Mouse (Mus musculus): ENCODE data around the gene Sdhb. TPM values are rescaled to one million over a fixed set of nuclear protein-coding genes. Genes with fewer than 3 reads are reported as not detected.

The Sdhb gene
- total RNA-seq (2021), result 100 to 1,000 TPM; 568 to 650 TPM
- long read RNA-seq, experiment 1, transcript Sdhb-201 (8 exons, 1,142 nt), result major isoform, 1,465 of 1,652 reads
- long read RNA-seq, experiment 1, partial matches to known transcripts, result 85 of 1,652 reads
- long read RNA-seq, experiment 1, other reads (novel, unspliced or antisense), result 102 of 1,652 reads
- long read RNA-seq, experiment 2, transcript Sdhb-201 (8 exons, 1,142 nt), result major isoform, 1,943 of 2,174 reads
- long read RNA-seq, experiment 2, partial matches to known transcripts, result 89 of 2,174 reads
- long read RNA-seq, experiment 2, other reads (novel, unspliced or antisense), result 142 of 2,174 reads

DNA sequence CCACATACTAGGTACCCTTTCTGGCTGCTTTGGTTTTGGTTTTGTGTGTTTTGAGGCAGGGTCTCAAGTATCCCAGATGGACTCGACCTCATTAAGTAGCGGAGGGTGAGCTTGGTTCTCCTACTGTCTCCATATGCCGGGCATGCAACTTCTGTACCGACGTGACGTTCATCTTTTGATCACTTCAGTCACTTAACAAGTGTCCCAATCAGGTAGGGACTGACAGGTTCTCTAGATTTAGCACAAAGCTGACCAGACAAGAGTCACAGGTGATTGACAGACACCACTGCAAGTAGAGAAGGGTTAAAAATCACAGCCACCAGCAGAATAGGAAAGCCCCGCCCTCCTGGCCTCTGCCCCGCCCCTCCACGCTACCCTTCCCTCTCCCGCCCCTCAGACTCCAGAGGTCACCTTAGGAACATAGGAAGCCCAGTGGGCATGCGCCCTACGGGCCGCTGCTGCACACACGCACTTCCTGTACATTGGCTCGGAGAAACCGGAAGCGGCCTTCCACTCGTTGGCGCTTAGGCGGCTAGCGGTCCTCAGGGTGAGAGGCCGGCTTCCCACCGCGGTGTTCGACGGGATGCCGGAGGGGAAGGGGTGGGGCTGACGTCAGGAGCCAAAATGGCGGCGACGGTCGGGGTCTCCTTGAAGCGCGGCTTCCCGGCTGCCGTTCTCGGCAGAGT, at the start of gene Sdhb:
Sdhb (plus strand) TSS at position 423 of the 686 bp plus-strand sequence.
- DNase-seq, result peak; percentile 91 to 96
- intact Hi-C loops (cut with DNase I), result no loop called here

DNA sequence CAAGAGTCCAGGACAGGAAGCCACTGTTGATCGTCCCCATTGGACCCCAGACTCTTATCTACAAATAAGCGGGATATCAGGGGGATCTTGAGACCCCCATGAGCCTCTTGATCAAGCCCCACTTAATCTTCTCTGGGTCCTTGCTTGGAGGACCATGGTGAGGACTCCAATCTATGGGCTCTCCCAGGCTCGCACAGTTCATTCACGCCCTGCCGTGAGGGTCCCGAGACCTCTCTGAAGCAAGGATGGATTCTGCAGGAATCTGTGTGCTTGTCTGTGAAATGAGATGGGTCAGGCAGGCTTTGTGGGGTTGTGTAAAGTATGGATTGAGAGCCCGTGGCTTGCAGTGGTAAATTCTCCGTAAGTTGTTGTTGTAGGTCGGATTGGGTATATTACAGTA, 49.6 kb upstream of the Sdhb start:
- intact Hi-C loops (cut with DNase I), result no loop called here
- DNase-seq, result no peak

GRCm38 (mm10) chr4:140912271-140912833, 48.7 kb upstream of the Sdhb start:
- intact Hi-C loops (cut with DNase I), result no loop called here
- DNase-seq, result peak in 1 of 2 experiments; percentile 16

DNA sequence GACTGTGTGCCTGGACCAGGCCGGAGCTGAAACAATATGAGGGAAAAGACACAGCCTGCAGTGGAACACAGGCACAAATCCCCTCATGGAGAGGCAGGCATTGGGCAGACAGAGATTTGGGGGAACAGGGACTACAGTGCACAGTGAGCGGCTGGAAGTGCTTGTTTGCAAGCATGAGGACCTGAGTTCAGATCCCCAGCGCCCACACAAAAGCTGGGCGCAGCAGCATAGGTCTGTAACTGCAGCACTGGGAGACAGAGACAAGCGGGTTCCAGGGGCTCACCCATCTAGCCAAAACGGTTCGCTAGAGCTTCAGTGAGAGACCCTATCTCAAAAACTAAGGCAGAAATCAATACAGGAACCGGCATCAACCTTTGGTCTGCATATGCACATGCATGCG, 47.4 kb upstream of the Sdhb start:
- intact Hi-C loops (cut with DNase I), result no loop called here
- no peak for DNase-seq

GRCm38 (mm10) chr4:140914731-140915131, 46.3 kb upstream of the Sdhb start:
- intact Hi-C loops (cut with DNase I), result no loop called here
- no peak for DNase-seq

DNA sequence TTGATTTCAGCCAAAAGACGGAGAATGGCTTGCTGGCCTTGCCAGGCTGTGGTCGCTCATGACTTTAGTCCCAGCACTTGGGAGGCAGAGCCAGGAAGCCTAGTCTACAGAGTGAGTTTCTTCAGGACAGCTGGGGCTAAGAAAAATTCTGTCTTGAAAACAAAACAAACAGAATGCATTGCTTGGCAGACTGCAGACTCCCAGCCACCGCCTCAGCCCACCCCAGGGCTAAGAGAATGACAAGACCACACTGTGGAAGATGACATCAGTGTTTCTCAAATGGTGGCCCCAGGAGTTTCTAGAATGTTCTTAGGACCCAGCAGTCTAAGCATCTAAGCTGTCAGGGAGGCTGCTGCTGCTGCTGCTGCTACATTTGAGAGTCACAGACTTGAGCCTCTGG, 45.8 kb upstream of the Sdhb start:
- DNase-seq, result no peak
- intact Hi-C loops (cut with DNase I), result no loop called here

GRCm38 (mm10) chr4:140916296-140916695, 44.7 kb upstream of the Sdhb start:
- intact Hi-C loops (cut with DNase I), result no loop called here
- no peak for DNase-seq

- DNase-seq, result no peak
- intact Hi-C loops (cut with DNase I), result no loop called here
Observed at GRCm38 (mm10) chr4:140917451-140917850, 43.6 kb upstream of the Sdhb start.

DNA sequence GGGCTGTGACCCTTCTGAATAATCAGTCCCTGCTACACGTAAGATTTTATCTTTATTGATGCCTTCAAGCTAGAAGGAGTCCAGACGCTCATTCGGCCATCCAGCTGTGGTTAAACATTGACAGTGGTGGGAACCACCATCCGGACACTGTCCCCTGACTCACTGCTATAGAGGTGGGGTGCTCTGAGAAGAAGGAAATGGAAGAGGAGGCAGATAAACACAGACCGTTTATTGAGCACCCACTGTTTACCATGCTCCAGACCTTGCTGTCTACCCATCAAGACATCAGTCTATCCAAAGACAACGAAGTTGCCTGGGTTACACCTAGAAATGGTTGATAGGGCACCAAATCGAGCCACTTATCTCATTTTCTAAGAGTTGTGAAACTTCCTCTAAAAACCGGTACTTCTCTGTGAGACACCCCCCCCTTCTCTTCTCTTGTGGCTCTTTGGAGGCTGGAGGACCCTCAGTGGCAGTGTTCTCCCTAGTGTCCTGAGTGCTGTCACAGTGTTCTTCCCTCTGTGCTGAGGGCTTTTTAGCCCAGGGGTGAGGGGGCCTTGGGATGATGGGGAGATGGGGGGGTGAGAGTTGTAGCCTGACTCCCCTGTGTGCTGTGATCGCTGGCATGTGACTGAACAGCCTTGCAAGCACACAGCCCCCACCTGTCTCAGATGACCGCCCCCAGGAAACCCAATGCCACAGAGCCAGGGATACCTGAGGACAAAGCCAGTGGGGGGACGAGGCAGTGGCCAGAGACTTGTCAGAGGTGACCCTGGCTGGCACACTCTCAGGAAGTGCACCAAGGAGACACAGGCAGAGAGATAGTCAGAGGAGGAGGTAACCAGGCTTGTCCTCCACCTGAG, 40.8 kb upstream of the Sdhb start:
- intact Hi-C loops (cut with DNase I), result loop anchor here (5.0 kb wide), 1 partner anchor 37 kb away; no protein-coding TSS in a partner anchor

DNA sequence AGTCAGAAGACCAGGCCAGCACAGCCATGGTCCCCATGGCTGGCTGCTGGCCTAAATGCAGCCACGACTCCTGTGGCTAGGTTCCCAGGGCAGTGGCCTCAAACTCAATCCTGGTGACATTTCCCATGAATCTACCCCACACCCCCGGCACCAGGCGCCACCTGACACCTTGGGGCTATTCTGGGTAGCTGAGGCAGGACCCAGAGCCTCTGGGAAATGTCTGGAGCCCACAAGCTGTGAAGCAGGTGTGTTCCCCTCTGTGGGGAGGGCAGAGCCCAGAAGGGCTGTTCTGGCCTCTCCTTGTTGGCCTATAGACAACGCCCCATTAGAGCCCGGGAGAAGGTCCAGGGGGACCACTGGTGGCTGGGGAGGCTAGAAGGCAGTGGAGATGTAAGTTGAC, 38.5 kb upstream of the Sdhb start:
- peak in 1 of 2 experiments; percentile 64 for DNase-seq
- intact Hi-C loops (cut with DNase I), result loop anchor here (5.0 kb wide), 1 partner anchor 35 kb away; no protein-coding TSS in a partner anchor

More for the DNA sequence above, 40.8 kb upstream of the Sdhb start:
- DNase-seq, result no peak

DNA sequence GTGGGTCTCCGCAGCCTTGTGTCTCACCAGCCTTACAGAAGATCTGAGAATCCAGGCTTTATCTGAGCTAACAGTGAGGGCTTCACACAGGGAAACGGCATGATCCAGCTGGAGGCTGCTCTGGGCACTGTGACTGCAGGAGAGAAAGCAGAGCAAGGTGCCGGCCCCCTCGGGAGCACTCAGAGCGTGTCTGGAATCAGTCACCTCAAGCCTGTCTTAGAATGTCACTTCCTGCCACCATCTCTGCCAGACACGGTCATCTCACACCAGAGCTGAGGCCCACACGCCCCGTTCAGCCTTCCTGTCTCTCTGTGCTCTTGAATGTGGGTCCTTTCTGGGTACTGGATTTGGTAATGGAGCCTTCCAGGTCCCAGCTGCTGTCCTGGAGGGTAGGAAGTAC, 35.4 kb upstream of the Sdhb start:
- no peak for DNase-seq
- intact Hi-C loops (cut with DNase I), result no loop called here

GRCm38 (mm10) chr4:140928349-140928748, 32.7 kb upstream of the Sdhb start:
- intact Hi-C loops (cut with DNase I), result no loop called here
- peak in 1 of 2 experiments; percentile 34 for DNase-seq

DNA sequence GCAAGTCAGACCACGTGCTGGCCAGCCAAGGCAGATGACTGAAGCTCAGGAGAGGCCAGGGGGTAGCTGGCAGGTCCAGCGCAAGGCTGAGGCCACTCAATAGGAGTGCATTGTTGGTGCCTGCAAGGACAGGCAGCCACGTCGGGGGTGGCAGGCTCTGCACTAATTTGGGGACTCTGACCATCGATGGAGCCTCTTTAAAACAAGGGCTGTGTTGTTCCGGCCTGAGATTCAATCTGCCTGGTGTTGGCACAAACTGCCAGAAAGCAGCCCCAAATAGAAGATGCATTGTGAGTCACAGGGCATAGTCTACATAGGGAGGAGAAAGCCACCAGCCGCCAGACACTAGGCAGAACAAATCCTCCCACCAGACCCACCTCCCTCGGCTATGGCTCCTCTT, 31.3 kb upstream of the Sdhb start:
- intact Hi-C loops (cut with DNase I), result no loop called here
- DNase-seq, result no peak

GRCm38 (mm10) chr4:140930900-140931470, 30.0 kb upstream of the Sdhb start:
- intact Hi-C loops (cut with DNase I), result no loop called here
- no peak for DNase-seq

DNA sequence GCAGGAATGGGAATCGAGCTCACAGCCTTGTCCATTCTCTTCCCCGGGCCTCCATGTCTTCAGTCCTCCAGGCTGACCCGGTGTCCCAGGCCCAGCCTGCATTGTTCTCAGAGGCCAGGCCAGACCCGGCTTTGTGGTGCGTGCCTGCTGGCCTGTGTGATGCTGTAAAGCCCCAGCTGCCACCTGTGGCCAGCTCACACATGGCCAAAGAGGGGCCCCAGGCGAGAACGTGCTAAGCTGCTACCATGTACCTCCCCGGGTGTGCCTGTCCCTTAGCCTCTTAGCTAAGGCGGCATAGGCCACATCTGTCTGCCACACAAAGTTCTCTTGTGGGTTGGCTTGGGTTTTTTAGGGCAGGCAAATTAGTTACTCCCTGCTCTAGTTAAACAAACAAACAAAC, 25.4 kb upstream of the Sdhb start:
- no peak for DNase-seq
- intact Hi-C loops (cut with DNase I), result no loop called here

DNA sequence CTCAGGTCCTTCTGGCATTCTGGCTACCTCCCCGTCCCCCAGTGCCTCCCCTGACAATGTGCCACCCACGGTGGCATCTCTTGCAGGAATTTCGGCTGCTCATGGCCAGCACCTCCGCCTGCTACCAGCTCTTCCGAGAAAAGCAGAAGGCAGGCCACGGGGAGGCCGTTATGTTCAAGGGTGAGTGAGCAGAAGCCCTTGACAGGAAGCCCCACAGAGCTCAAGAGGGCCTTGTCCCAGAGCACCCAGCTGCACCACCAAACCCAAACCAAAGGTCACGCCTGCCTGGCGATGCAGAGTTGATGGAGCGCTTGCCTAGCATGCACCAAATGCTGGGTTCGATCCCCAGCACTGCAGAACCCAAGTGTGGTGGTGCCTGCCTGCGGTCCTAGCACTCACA, 16.6 kb upstream of the Sdhb start:
- intact Hi-C loops (cut with DNase I), result no loop called here
- DNase-seq, result no peak

DNA sequence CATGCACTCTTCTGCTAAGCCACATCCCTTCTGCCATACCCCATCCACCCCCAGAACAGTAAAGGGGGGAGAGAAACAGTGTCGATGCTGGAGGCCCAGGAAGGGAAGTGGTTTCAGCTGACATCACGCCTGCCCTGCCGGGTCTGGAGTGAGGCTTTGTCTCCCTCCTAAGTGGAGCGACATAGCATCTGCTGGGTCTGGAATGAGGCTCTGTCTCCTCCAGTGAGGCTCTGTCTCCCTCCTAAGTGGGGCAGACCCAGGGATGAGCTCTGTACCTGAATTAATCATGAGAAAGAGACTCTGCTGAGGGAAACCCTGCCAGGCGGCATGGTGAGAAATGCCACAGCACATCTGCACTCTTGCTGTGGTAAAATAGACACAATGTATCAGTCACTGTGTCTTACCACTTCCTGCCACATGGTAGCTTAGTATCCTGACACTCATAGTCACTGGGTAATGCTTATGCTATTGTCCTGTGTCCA, 16.0 kb upstream of the Sdhb start:
- DNase-seq, result no peak
- intact Hi-C loops (cut with DNase I), result no loop called here

DNA sequence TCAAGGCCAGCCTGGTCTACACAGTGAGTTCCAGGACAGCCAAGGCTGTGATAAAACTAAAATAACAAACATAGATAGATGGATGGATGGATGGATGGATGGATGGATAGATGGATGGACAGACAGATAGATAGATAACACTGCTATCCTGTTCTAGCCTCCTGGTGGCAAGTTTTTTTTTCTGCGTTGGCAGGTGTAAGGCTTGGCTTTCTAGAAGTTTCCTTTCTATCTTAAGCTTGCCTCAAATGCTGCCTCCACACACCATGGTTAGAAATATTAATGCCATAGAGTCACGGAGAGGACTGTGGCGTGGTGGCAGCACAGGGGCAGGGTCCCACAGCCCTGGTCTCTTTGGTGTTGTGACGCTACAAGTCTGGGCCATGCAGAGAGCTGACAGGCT, 15.4 kb upstream of the Sdhb start:
- DNase-seq, result no peak
- intact Hi-C loops (cut with DNase I), result no loop called here

GRCm38 (mm10) chr4:140946048-140946447, 15.0 kb upstream of the Sdhb start:
- intact Hi-C loops (cut with DNase I), result no loop called here
- no peak for DNase-seq

DNA sequence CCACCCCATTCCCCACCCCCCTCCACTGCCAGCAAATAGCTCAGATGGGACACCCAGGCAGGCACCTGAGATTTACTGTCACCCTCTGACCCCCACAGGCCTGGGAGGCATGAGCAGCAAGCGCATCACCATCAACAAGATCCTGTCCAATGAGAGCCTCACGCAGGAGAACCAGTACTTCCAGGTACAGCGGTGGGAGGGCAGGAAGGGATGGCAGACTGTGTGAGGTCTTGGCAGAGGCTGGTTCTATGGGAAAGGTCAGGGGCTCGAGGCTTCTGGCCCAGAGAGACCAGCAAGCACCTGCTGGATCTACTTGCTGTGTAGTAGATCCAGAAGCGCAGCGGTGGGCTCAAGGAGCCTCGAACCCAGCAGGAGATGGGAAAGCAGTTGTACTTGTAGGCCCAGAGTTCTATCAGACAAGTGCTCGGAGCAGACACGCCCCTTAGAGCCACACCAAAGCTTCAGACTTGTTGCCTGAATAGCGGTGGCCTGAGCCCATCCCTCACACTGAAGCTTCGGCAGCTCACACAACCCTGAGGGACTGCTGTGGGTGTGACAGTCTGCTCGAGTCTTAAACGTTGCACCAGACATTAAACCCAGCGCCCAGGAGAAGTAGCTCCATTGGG, 14.3 kb upstream of the Sdhb start:
- intact Hi-C loops (cut with DNase I), result no loop called here

More for the DNA sequence above, 14.3 kb upstream of the Sdhb start:
- DNase-seq, result no peak
